Mouse (Mus musculus) thymus, postnatal 10 days (tissue): ENCODE data around the gene Hibch.
"Not testable (repeated sequence)": the region's sequence is repeated elsewhere in the genome, so short reads cannot be mapped to it uniquely, and the experiment has no call there.

Experiments used
- DNase-seq, 2 experiments: peaks; one replicate each; pipeline ENCODE4 v3.0.0; 2021; ENCODE audit warnings: low spot score in 2 of 2

Gene Hibch

DNA sequence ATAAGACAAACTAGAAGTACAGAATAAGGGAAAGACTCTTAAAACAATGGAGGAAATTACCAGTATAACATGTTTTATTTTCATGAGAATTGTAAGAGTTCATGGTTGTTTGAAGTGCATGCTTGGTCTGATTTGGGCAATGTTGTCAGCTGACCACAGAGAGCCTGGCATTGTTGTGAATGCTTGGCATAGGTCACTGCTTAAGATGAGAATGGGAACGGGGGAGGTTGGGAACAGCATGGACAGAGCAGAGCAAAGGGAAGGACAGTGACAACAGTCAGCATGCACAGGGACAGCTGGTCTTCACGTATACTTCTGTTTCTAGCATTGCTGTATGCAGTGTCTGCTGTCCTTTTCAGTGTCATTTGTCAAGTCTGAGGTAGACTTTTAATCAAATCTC, 39.5 kb downstream of the Hibch start:
- no peak for DNase-seq

DNA sequence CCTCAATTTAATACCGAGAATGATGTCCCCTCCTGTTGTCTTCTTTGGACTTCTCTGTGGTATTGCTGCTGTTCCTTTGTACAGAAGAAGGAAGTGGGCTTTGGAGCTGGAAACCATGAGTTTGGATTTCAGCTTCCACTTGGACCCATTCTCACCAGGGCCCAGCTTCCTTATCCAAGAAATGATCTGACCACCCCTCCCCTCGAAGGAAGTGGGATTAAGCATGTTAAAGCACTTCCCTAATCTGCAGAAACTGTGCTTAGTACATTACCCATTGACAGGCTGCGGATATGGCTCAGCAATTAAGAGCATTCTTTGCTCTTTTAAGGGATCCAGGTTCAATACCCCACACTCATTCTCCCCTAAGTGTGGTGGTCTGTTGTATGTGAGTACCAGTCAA, 65.1 kb downstream of the Hibch start:
- DNase-seq, result no peak

- DNase-seq, result no peak
Observed at GRCm38 (mm10) chr1:52916655-52917054, 71.9 kb downstream of the Hibch start.

DNA sequence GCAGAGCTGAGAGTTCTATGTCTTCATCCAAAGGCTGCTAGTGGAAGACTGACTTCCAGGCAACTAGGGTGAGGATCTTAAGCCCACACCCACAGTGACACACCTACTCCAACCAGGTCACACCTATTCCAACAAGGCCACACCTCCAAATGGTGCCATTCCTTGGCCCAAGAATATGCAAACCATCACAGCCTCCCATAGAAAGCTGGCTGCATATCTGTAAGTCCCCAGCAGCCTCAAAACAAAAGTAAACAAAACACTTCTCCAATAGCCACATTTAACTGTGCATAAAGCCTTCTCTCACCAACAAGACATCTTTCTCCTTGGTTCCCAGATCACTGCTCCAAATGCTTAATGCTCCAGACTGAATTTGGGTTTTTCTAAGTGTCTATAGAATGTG, 74.2 kb downstream of the Hibch start:
- not testable (repeated sequence) for DNase-seq

- DNase-seq, result not testable (repeated sequence)
Observed at GRCm38 (mm10) chr1:52924482-52924881, 79.8 kb downstream of the Hibch start.

DNA sequence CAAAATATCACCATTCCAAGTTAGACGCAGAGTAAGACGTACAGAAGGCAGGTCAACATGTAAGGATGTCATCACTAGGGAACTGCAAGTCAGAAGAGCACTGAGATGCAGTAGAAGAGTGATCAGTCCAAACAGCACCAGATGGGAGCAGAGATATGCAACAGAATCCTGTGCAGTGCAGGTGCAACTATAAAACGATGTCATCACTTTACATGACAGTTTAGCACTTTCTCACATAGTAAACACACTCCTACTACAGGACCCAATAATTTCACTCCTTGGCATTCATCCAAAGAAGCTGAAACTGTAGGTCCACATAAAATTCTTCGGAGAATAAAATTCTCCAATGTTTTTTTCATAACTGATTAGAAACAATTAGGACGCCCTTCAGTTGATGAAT, 89.8 kb downstream of the Hibch start:
- DNase-seq, result no peak

- no peak for DNase-seq
Observed at GRCm38 (mm10) chr1:52939021-52939420, 94.3 kb downstream of the Hibch start.

DNA sequence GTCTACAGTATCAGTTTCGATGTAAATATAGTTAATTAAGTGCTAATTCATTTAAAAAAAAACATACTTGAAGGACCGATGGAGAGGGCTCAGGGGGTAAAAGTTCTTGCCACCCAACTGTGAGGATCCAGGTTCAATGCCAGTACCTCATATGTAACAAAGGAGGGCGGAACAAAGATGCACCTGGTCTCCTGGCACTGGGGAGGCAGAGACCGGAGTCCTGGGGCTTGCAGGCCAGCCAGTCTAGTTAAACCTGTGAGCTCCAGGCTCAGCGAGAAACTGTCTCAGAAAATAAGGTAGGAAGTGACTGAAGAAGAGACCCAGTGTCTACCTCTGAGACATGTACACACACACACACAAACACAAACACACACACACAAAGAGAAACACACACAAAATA, 103.2 kb downstream of the Hibch start:
- no peak for DNase-seq

GRCm38 (mm10) chr1:52951146-52951868, 106.6 kb downstream of the Hibch start:
- no peak for DNase-seq

GRCm38 (mm10) chr1:52952143-52952542, 107.4 kb downstream of the Hibch start:
- no peak for DNase-seq

GRCm38 (mm10) chr1:52952551-52953397, 108.0 kb downstream of the Hibch start:
- DNase-seq, result peak in 1 of 2 experiments; percentile 22

DNA sequence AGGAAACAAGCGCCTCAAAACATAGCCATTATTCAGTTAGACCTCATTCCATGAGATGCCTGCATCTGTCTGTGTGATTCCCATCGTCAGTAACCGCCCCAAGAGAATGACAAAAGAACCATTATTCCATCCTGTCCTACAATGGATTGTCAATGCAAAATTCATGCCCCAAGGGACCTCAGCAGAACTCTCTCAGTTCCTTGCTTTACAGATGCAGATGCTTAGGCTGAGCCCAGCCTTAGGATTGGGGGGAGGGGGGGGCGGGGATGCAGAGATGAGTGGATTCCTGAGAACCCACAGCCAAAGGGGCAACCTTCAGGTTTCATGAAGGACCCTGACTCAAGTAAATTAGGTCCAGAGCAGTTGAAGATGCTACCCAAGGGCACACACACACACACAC, 108.8 kb downstream of the Hibch start:
- no peak for DNase-seq

- no peak for DNase-seq
Observed at GRCm38 (mm10) chr1:52954456-52954855, 109.7 kb downstream of the Hibch start.

- DNase-seq, result peak in 1 of 2 experiments; percentile 55
Observed at GRCm38 (mm10) chr1:52955102-52955501, 110.4 kb downstream of the Hibch start.

- DNase-seq, result no peak
Observed at GRCm38 (mm10) chr1:52956746-52957145, 112.0 kb downstream of the Hibch start.

- DNase-seq, result no peak
Observed at GRCm38 (mm10) chr1:52960191-52960590, 115.5 kb downstream of the Hibch start.

DNA sequence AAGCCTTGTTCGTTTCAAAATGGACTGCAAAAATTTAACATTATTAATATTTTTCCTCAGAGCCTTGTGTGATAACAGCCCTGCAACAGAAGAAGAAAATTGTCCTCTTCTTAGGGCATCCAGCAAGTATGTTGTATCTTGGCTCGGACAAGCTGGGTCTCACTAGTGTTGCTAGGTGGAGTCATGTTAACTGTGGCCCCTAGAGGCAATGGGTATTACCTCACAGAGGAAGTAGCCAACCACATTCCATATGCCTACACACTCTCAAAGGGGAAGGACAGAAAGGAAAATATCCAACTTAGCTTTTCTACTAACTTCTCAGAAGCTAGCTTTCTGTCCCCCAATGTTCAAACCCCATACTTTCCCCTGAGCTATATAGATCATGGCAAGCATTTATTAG, 118.4 kb downstream of the Hibch start:
- no peak for DNase-seq

DNA sequence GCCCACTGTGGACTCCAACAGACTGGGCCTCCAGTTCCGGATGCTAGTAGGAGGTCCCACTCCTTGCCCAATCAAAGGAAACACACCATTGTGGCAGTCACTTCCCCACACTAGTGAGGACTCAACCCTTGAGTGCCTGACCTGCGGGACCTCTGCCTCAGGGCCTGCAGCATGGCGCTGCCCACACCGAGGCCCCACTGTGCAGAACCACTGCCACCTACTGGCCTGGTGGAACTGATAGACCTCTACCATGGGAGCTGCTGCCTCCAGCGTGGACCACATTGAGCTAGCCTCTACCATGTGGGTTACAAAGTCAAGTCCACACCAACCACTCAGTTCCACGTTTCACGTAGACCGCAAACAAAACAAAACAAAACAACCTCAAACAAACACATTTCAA, 119.9 kb downstream of the Hibch start:
- no peak for DNase-seq
